Mouse (Mus musculus): Measurements from ENCODE around the gene Gm45233.
"Not testable (repeated sequence)": the region's sequence is repeated elsewhere in the genome, so short reads cannot be mapped to it uniquely, and the experiment has no call there.

Gm45233 gene

GRCm38 (mm10) chr7:43443917-43444293 lies at the start of gene Gm45233, which contains the start of gene Etfb:
TSS of gene Gm45233 (plus strand) at chr7:43444128.
TSS of gene Etfb (plus strand) at chr7:43444083.
- DNase-seq (ENCODE audit: low read depth, low spot score): peak; percentile 95

- DNase-seq (ENCODE audit: low read depth, low spot score): no peak
Measured at GRCm38 (mm10) chr7:43399501-43399900, 44.4 kb upstream of the Gm45233 start.

GRCm38 (mm10) chr7:43402718-43403117 lies 41.2 kb upstream of the Gm45233 start:
- DNase-seq (ENCODE audit: low read depth, low spot score): no peak

- DNase-seq (ENCODE audit: low read depth, low spot score): no peak
Measured at GRCm38 (mm10) chr7:43407573-43407972, 36.4 kb upstream of the Gm45233 start.

GRCm38 (mm10) chr7:43408131-43408553 lies 35.8 kb upstream of the Gm45233 start, which contains the start of gene Siglecg:
TSS of gene Siglecg (plus strand) at chr7:43408204.
- DNase-seq (ENCODE audit: low read depth, low spot score): no peak

GRCm38 (mm10) chr7:43409084-43409483 lies 34.8 kb upstream of the Gm45233 start:
- no peak for DNase-seq (ENCODE audit: low read depth, low spot score)

- not testable (repeated sequence) for DNase-seq (ENCODE audit: low read depth, low spot score)
Measured at GRCm38 (mm10) chr7:43411724-43412123, 32.2 kb upstream of the Gm45233 start.

GRCm38 (mm10) chr7:43417298-43417697 lies 26.6 kb upstream of the Gm45233 start:
- no peak for DNase-seq (ENCODE audit: low read depth, low spot score)

GRCm38 (mm10) chr7:43422995-43423617 lies 20.8 kb upstream of the Gm45233 start:
- DNase-seq (ENCODE audit: low read depth, low spot score): peak; percentile 92

- DNase-seq (ENCODE audit: low read depth, low spot score): peak; percentile 30
Measured at GRCm38 (mm10) chr7:43423991-43424625, 19.8 kb upstream of the Gm45233 start.

GRCm38 (mm10) chr7:43427406-43427805 lies 16.5 kb upstream of the Gm45233 start, which contains the start of gene Lim2:
TSS of gene Lim2 (plus strand) at chr7:43427670.
- no peak for DNase-seq (ENCODE audit: low read depth, low spot score)

- DNase-seq (ENCODE audit: low read depth, low spot score): no peak
Measured at GRCm38 (mm10) chr7:43429500-43429899, 14.4 kb upstream of the Gm45233 start.

- DNase-seq (ENCODE audit: low read depth, low spot score): no peak
Measured at GRCm38 (mm10) chr7:43432891-43433290, 11.0 kb upstream of the Gm45233 start.

- no peak for DNase-seq (ENCODE audit: low read depth, low spot score)
Measured at GRCm38 (mm10) chr7:43434676-43435075, 9.3 kb upstream of the Gm45233 start.

- peak; percentile 22 for DNase-seq (ENCODE audit: low read depth, low spot score)
Measured at GRCm38 (mm10) chr7:43436341-43437255, 7.3 kb upstream of the Gm45233 start, which contains the start of gene Nkg7. TSS of gene Nkg7 (plus strand) at chr7:43437073.

- peak; percentile 21 for DNase-seq (ENCODE audit: low read depth, low spot score)
Measured at GRCm38 (mm10) chr7:43438611-43439010, 5.3 kb upstream of the Gm45233 start.

- DNase-seq (ENCODE audit: low read depth, low spot score): no peak
Measured at GRCm38 (mm10) chr7:43440482-43440881, 3.4 kb upstream of the Gm45233 start, which contains the start of gene Cldnd2. TSS of gene Cldnd2 (plus strand) at chr7:43440782.

GRCm38 (mm10) chr7:43441071-43441470 lies 2.9 kb upstream of the Gm45233 start:
- DNase-seq (ENCODE audit: low read depth, low spot score): no peak

GRCm38 (mm10) chr7:43442684-43443083 lies 1.2 kb upstream of the Gm45233 start:
- no peak for DNase-seq (ENCODE audit: low read depth, low spot score)

- peak; percentile 84 for DNase-seq (ENCODE audit: low read depth, low spot score)
Measured at GRCm38 (mm10) chr7:43443126-43443916, 607 bp upstream of the Gm45233 start.

- no peak for DNase-seq (ENCODE audit: low read depth, low spot score)
Measured at GRCm38 (mm10) chr7:43447801-43448200, 3.9 kb downstream of the Gm45233 start.

All from CD4-positive, CD25-positive, alpha-beta regulatory T cell, adult 2 months (primary cell).